ENCODE assay signal across 8 mouse cellular contexts in the genomic region with DNA sequence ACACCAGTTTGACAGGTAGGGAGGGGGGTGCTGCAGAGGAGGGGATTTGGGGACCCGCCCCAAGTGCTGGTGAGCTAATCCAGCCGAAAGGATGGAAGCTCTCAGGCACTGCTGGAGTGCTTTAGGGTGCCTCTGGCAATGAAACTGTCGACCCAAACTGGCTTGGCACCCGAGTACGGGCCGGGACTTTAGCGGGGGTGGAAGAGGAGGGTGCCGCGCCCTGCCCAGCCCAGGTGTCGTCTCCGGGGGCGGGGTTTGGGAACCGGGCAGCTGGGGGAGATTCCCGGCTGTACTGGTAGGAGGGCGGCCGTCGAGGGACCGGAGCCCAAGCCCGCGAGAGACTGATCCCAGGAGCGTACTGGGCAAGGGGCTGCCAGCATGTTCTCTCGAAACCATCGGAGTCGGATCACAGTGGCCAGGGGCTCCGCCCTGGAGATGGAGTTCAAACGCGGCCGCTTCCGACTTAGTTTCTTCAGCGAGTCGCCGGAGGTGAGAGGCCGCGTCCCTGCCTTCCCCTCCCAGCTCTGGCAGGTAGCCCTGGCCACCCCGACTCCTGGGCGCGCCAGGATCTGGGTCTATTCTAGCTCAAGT. TPM values are rescaled to one million over a fixed set of nuclear protein-coding genes. Genes with fewer than 3 reads are reported as not detected.
DNase-seq lines count a peak whose midpoint lies in the region; ATAC-seq and TF ChIP-seq lines count a peak whose summit lies in the region.

No protein-coding gene starts in this region.

- H3K4me2 ChIP-seq in hindbrain, embryonic 13.5 days, result peak overlapping the region; percentile 62
- H3K4me2 ChIP-seq in limb, embryonic 13.5 days (replicated peaks), result peak overlapping the region; percentile 94
- H3K4me2 ChIP-seq in midbrain, embryonic 15.5 days, result peak overlapping the region; percentile 31

- H3K4me1 ChIP-seq in embryonic fibroblast, embryonic 13.5 days (ENCODE audit: control insufficient read depth, insufficient read depth, low read length), result peaks cover 6% of the 10 kb centered on the region; the same call in 1 of the 2 replicates
- H3K4me1 ChIP-seq in hindbrain, embryonic 13.5 days (replicated peaks), result peaks cover 40% of the 10 kb centered on the region
- H3K4me1 ChIP-seq in limb, embryonic 13.5 days, result peaks cover 40% of the 10 kb centered on the region
- peaks cover 30% of the 10 kb centered on the region for H3K4me1 ChIP-seq in midbrain, embryonic 15.5 days

- peak overlapping the region; percentile 56 for H3K4me3 ChIP-seq in embryonic fibroblast, embryonic 13.5 days (ENCODE audit: insufficient read depth, low read length)
- H3K4me3 ChIP-seq in hindbrain, embryonic 13.5 days, result peak overlapping the region; percentile 43; the same call in 1 of the 2 replicates
- peak overlapping the region; percentile 61 for H3K4me3 ChIP-seq in limb, embryonic 13.5 days
- H3K4me3 ChIP-seq in midbrain, embryonic 15.5 days, result 0 out of 2 replicates have a peak overlapping the region, but pooled peaks have one; percentile 3

- peak overlapping the region; percentile 51 for H3K9ac ChIP-seq in hindbrain, embryonic 13.5 days
- peak overlapping the region; percentile 89 for H3K9ac ChIP-seq in limb, embryonic 13.5 days
- H3K9ac ChIP-seq in midbrain, embryonic 15.5 days, result no peak overlapping the region

- H3K9me3 ChIP-seq in hindbrain, embryonic 13.5 days, result no peaks in the 10 kb centered on the region
- no peaks in the 10 kb centered on the region for H3K9me3 ChIP-seq in limb, embryonic 13.5 days
- no peaks in the 10 kb centered on the region for H3K9me3 ChIP-seq in midbrain, embryonic 15.5 days

- no peak for ATAC-seq in hindbrain, embryonic 13.5 days (ENCODE audit: low FRiP score)
- no peak for ATAC-seq in limb, embryonic 13.5 days (ENCODE audit: low FRiP score, low read depth)
- no peak for ATAC-seq in midbrain, embryonic 15.5 days (replicated peaks)

- TF ChIP-seq POLR2A in embryonic fibroblast, embryonic 13.5 days (IDR thresholded peaks at IDR 0.05; ENCODE audit: low read depth, low read length), result peak; percentile 27; the same call in 1 of the 2 replicates

- TF ChIP-seq CTCF in embryonic fibroblast, embryonic 13.5 days (IDR thresholded peaks at IDR 0.05; ENCODE audit: borderline replicate concordance, insufficient read depth, low read length), result no peak

- peak overlapping the region; percentile 98 for H3K27ac ChIP-seq in embryonic fibroblast, embryonic 13.5 days (ENCODE audit: insufficient read depth, low read length)
- H3K27ac ChIP-seq in hindbrain, embryonic 13.5 days, result no peak overlapping the region
- H3K27ac ChIP-seq in limb, embryonic 13.5 days, result peak overlapping the region; percentile 100
- H3K27ac ChIP-seq in midbrain, embryonic 15.5 days, result no peak overlapping the region

- peaks cover 25% of the 10 kb centered on the region for H3K27me3 ChIP-seq in hindbrain, embryonic 13.5 days
- H3K27me3 ChIP-seq in limb, embryonic 13.5 days, result no peaks in the 10 kb centered on the region
- peaks cover 9% of the 10 kb centered on the region; the same call in 1 of the 2 replicates for H3K27me3 ChIP-seq in midbrain, embryonic 15.5 days (replicated peaks)

- no peaks in the 10 kb centered on the region for H3K36me3 ChIP-seq in hindbrain, embryonic 13.5 days
- peaks cover 9% of the 10 kb centered on the region; the same call in 1 of the 2 replicates for H3K36me3 ChIP-seq in limb, embryonic 13.5 days
- H3K36me3 ChIP-seq in midbrain, embryonic 15.5 days (replicated peaks), result no peaks in the 10 kb centered on the region

- peak; percentile 42 for DNase-seq in embryo, embryonic 10 days (ENCODE audit: low spot score)
- no peak for DNase-seq in embryo, embryonic 9.5 days (ENCODE audit: extremely low spot score)
- no peak for DNase-seq in frontal cortex, postnatal 25 days (ENCODE audit: low spot score in 2 of 2)
- DNase-seq in ovary, postnatal 14 days (ENCODE audit: low spot score), result no peak

- WGBS in hindbrain, embryonic 13.5 days, result 2% methylated on average over 37 of the region's 37 CpGs
- WGBS in limb, embryonic 13.5 days, result 2% methylated on average over 37 of the region's 37 CpGs
- WGBS in midbrain, embryonic 15.5 days, result 9% methylated on average over 37 of the region's 37 CpGs

RNA-seq across cellular contexts. Expression of a gene that starts 0.4 kb away (rescaled TPM):
- 13.4 and 15.4 TPM in 2 replicates for polyA plus RNA-seq in embryonic fibroblast, embryonic 13.5 days (2011; ENCODE audit: insufficient read length, low read depth, missing spikeins)
- polyA plus RNA-seq in hindbrain, embryonic 13.5 days (2015; fragmentation: Nextera tagmentation; extraction: Ambion mirVana), result 15.9 and 16.6 TPM in 2 replicates
- polyA plus RNA-seq in limb, embryonic 13.5 days (2015; fragmentation: Nextera tagmentation; extraction: Ambion mirVana), result 64.7 and 74.1 TPM in 2 replicates
- 10.9 and 15.3 TPM in 2 replicates for polyA plus RNA-seq in midbrain, embryonic 15.5 days (2015; fragmentation: Nextera tagmentation; extraction: Ambion mirVana)

RNA-seq across cellular contexts. Expression of a gene that starts 10.4 kb away (rescaled TPM):
- 6.6 and 7.4 TPM in 2 replicates for polyA plus RNA-seq in embryonic fibroblast, embryonic 13.5 days (2011; ENCODE audit: insufficient read length, low read depth, missing spikeins)
- 13.4 and 14.1 TPM in 2 replicates for polyA plus RNA-seq in hindbrain, embryonic 13.5 days (2015; fragmentation: Nextera tagmentation; extraction: Ambion mirVana)
- 12.4 and 12.8 TPM in 2 replicates for polyA plus RNA-seq in limb, embryonic 13.5 days (2015; fragmentation: Nextera tagmentation; extraction: Ambion mirVana)
- polyA plus RNA-seq in midbrain, embryonic 15.5 days (2015; fragmentation: Nextera tagmentation; extraction: Ambion mirVana), result 13.6 and 15.1 TPM in 2 replicates

RNA-seq across cellular contexts. Expression of a gene that starts 14.3 kb away (rescaled TPM):
- polyA plus RNA-seq in embryonic fibroblast, embryonic 13.5 days (2011; ENCODE audit: insufficient read length, low read depth, missing spikeins), result 37.3 and 44.5 TPM in 2 replicates
- polyA plus RNA-seq in hindbrain, embryonic 13.5 days (2015; fragmentation: Nextera tagmentation; extraction: Ambion mirVana), result 216 and 227 TPM in 2 replicates
- polyA plus RNA-seq in limb, embryonic 13.5 days (2015; fragmentation: Nextera tagmentation; extraction: Ambion mirVana), result 161 and 169 TPM in 2 replicates
- polyA plus RNA-seq in midbrain, embryonic 15.5 days (2015; fragmentation: Nextera tagmentation; extraction: Ambion mirVana), result 176 and 196 TPM in 2 replicates

RNA-seq across cellular contexts. Expression of a gene that starts 20.4 kb away (rescaled TPM):
- polyA plus RNA-seq in embryonic fibroblast, embryonic 13.5 days (2011; ENCODE audit: insufficient read length, low read depth, missing spikeins), result 28.0 TPM in 2 replicates
- 21.5 and 25.7 TPM in 2 replicates for polyA plus RNA-seq in hindbrain, embryonic 13.5 days (2015; fragmentation: Nextera tagmentation; extraction: Ambion mirVana)
- 42.7 and 45.4 TPM in 2 replicates for polyA plus RNA-seq in limb, embryonic 13.5 days (2015; fragmentation: Nextera tagmentation; extraction: Ambion mirVana)
- polyA plus RNA-seq in midbrain, embryonic 15.5 days (2015; fragmentation: Nextera tagmentation; extraction: Ambion mirVana), result 24.7 and 27.0 TPM in 2 replicates

RNA-seq across cellular contexts. Expression of a gene that starts 20.5 kb away (rescaled TPM):
- polyA plus RNA-seq in embryonic fibroblast, embryonic 13.5 days (2011; ENCODE audit: insufficient read length, low read depth, missing spikeins), result 5.4 TPM in 2 replicates
- polyA plus RNA-seq in hindbrain, embryonic 13.5 days (2015; fragmentation: Nextera tagmentation; extraction: Ambion mirVana), result 15.2 and 15.5 TPM in 2 replicates
- polyA plus RNA-seq in limb, embryonic 13.5 days (2015; fragmentation: Nextera tagmentation; extraction: Ambion mirVana), result 6.9 and 7.4 TPM in 2 replicates
- 20.8 and 21.6 TPM in 2 replicates for polyA plus RNA-seq in midbrain, embryonic 15.5 days (2015; fragmentation: Nextera tagmentation; extraction: Ambion mirVana)

Comparison
In these comparisons a context has a peak if more than half of its experiments do, and no peak if none do; other contexts are left out.
1. H3K27ac ChIP-seq: peak in embryonic fibroblast, embryonic 13.5 days (single experiment) and limb, embryonic 13.5 days (single experiment); none in hindbrain, embryonic 13.5 days (single experiment) and midbrain, embryonic 15.5 days (single experiment).
2. H3K4me3 ChIP-seq: peak in every context shown above with its lines; median percentile 61 in limb, embryonic 13.5 days; 56 in embryonic fibroblast, embryonic 13.5 days; 43 in hindbrain, embryonic 13.5 days; 3 in midbrain, embryonic 15.5 days.
3. H3K4me2 ChIP-seq: peak in every context shown above with its lines; median percentile 94 in limb, embryonic 13.5 days; 62 in hindbrain, embryonic 13.5 days; 31 in midbrain, embryonic 15.5 days.